Mouse (Mus musculus) liver, embryonic 11.5 days (tissue): ENCODE measurements around the gene Cltc. TPM values are rescaled to one million over a fixed set of nuclear protein-coding genes. Genes with fewer than 3 reads are reported as not detected.
A peak's percentile ranks its signal among the peaks of the same experiment; 100 is the strongest.

Experiments used
- ATAC-seq: fragments of 200-750 bp; cut with Nextera tagmentation; replicated peaks from 2 replicates; pipeline ENCODE4 v1.8.0; 2017; ENCODE audit warnings: moderate number of reproducible peaks, mild to moderate bottlenecking, moderate TSS enrichment, moderate library complexity; ENCODE audit not compliant: low FRiP score
- DNase-seq: peaks from one replicate; pipeline ENCODE4 v3.0.0-alpha.2; 2017; ENCODE audit warnings: low spot score
- H3K27ac ChIP-seq: fragments of 300-500 bp; sonication (generic); 2 replicates; pipeline ENCODE4 v1.5.1; 2014; ENCODE audit warnings: mild to moderate bottlenecking, low read depth, low read length, control low read depth
- H3K27me3 ChIP-seq: fragments of 300-500 bp; sonication (generic); replicated peaks from 2 replicates; pipeline ENCODE4 v1.6.1; 2014; ENCODE audit warnings: low read length, mixed read lengths; ENCODE audit not compliant: control insufficient read depth, insufficient read depth
- H3K36me3 ChIP-seq: fragments of 300-500 bp; sonication (generic); 2 replicates; pipeline ENCODE4 v1.6.1; 2014; ENCODE audit warnings: mild to moderate bottlenecking, low read length, moderate library complexity, mixed read lengths; ENCODE audit not compliant: control insufficient read depth, insufficient read depth
- H3K4me1 ChIP-seq: fragments of 300-500 bp; sonication (generic); replicated peaks from 2 replicates; pipeline ENCODE4 v1.6.1; 2014; ENCODE audit warnings: low read length, mixed read lengths; ENCODE audit not compliant: control insufficient read depth, insufficient read depth
- H3K4me2 ChIP-seq: fragments of 300-500 bp; sonication (generic); 2 replicates; pipeline ENCODE4 v1.6.1; 2014; ENCODE audit warnings: mild to moderate bottlenecking, control low read depth, moderate library complexity
- H3K4me3 ChIP-seq: fragments of 300-500 bp; sonication (generic); 2 replicates; pipeline ENCODE4 v1.5.1; 2014; ENCODE audit warnings: low read depth, low read length, control low read depth
- H3K9ac ChIP-seq: fragments of 300-500 bp; sonication (generic); 2 replicates; pipeline ENCODE4 v1.6.1; 2014; ENCODE audit warnings: low read depth, low read length, control low read depth
- H3K9me3 ChIP-seq: fragments of 300-500 bp; sonication (generic); 2 replicates; pipeline ENCODE4 v1.6.1; 2016; ENCODE audit warnings: low read length, inconsistent platforms, mixed read lengths; ENCODE audit not compliant: control insufficient read depth
- WGBS: fragments of 180-500 bp; shearing (Covaris S2); extraction: QIAGEN DNeasy Blood & Tissue Kit; methylation state at CpG from one replicate; pipeline ENCODE4 v1.1.7; 2014; 5-methylcytosine and 5-hydroxymethylcytosine counted together
- polyA plus RNA-seq: library from polyadenylated mRNA; unstranded; fragments of >200 nt; fragmentation: Nextera tagmentation; extraction: Ambion mirVana; gene quantifications from 2 replicates; pipeline ENCODE4 v1.2.1, GENCODE M21; 2014

Gene Cltc
- polyA plus RNA-seq, 1 experiment from 2014 or later, result 157 TPM

DNA sequence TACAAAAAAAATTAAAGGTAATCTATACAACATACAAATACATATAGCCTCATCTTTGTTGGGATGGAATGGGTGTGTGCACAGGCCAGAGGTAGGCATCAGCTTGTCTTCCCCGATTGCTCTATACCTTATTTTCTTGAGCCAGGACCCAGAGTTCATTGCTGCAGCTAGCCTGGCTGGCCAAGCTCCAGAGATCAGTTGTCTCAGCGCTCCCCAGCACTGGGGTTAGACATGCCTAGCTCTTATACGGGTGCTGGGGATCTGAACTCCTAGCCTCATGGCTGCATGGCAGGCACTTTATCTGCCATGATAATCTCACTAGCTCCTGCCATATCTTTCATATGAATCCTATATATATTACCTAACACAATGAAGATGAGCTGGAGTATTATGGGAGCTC lies 89.2 kb downstream of the Cltc start:
- peaks cover 39% of the 10 kb centered on the region for H3K4me1 ChIP-seq
- 68% methylated on average over 3 of the region's 3 CpGs for whole genome bisulfite sequencing
- H3K27me3 ChIP-seq, result no peaks in the 10 kb centered on the region

DNA sequence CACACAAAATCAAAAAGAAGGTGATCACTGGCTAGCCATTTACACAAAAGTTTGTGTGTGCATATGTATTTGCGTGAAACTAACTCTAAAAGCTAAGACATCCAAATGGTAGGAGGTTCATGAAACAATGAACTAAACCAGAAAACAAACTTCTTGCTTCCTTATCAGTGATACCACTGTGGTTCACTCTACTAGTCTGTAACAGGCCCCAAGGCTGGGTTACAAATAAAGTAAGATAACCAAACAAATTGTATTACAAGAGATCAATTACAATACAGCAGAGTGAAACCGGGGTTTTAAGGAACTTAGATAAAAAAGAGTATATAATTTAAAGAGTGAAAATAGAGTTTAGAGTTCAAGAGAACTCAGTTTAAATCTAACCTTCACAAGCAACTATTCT lies 89.8 kb downstream of the Cltc start:
- Histone ChIP-seq H3K27me3 (no peaks in the 10 kb centered on the region), H3K27ac (peak overlapping the region; percentile 71), H3K4me3 (no peak overlapping the region), H3K36me3 (peaks cover 2% of the 10 kb centered on the region), H3K9me3 (no peaks in the 10 kb centered on the region), H3K4me2 (peak overlapping the region; percentile 48), H3K9ac (no peak overlapping the region), H3K4me1 (peaks cover 41% of the 10 kb centered on the region)
- DNase-seq, result no peak
- ATAC-seq, result 0 out of 2 replicates have a peak, but pooled peaks have one; percentile 30
- WGBS, result 66% methylated on average over 2 of the region's 2 CpGs

More for the DNA sequence above, 89.2 kb downstream of the Cltc start:
- peak overlapping the region; percentile 48 for H3K4me2 ChIP-seq
- no peak overlapping the region for H3K9ac ChIP-seq
- no peak overlapping the region for H3K4me3 ChIP-seq
- H3K9me3 ChIP-seq, result no peaks in the 10 kb centered on the region
- H3K27ac ChIP-seq, result peak overlapping the region; percentile 8
- ATAC-seq (no peak), DNase-seq (no peak)
- no peaks in the 10 kb centered on the region; the same call in 1 of the 2 replicates for H3K36me3 ChIP-seq

DNA sequence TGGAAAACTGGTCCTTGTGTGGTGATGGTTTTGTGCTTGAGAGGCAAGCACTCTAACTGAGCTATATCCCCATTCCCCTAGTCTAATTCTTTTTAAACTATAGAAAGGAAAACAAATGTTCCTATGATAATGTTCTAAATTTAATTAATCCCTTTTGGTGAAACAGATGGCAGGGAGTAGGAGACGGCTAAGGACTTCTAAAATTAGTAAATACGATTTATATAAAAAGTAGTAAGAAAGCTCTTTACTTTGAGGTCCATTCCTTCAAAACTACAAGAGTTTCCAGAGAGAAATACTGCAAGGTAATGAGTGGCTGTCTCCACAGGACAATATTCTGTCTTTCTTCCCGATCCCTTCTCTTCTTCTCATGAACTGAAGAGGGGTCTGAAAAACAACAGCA lies 93.0 kb downstream of the Cltc start:
- Histone ChIP-seq H3K4me1 (peaks cover 34% of the 10 kb centered on the region), H3K27ac (peak overlapping the region; percentile 87), H3K36me3 (peaks cover 5% of the 10 kb centered on the region), H3K4me2 (peak overlapping the region; percentile 53), H3K4me3 (no peak overlapping the region), H3K9ac (no peak overlapping the region), H3K27me3 (no peaks in the 10 kb centered on the region), H3K9me3 (no peaks in the 10 kb centered on the region)
- ATAC-seq, result no peak
- 89% methylated on average over 3 of the region's 3 CpGs for WGBS
- DNase-seq, result no peak

GRCm38 (mm10) chr11:86663977-86664376 lies 93.4 kb downstream of the Cltc start:
- H3K9ac ChIP-seq, result no peak overlapping the region
- peak overlapping the region; percentile 53 for H3K4me2 ChIP-seq
- DNase-seq (no peak), ATAC-seq (peak; percentile 32; the same call in 1 of the 2 replicates)
- no peaks in the 10 kb centered on the region for H3K9me3 ChIP-seq
- H3K27me3 ChIP-seq, result no peaks in the 10 kb centered on the region
- peak overlapping the region; percentile 87 for H3K27ac ChIP-seq
- peaks cover 33% of the 10 kb centered on the region for H3K4me1 ChIP-seq
- no peak overlapping the region for H3K4me3 ChIP-seq
- peaks cover 5% of the 10 kb centered on the region for H3K36me3 ChIP-seq

DNA sequence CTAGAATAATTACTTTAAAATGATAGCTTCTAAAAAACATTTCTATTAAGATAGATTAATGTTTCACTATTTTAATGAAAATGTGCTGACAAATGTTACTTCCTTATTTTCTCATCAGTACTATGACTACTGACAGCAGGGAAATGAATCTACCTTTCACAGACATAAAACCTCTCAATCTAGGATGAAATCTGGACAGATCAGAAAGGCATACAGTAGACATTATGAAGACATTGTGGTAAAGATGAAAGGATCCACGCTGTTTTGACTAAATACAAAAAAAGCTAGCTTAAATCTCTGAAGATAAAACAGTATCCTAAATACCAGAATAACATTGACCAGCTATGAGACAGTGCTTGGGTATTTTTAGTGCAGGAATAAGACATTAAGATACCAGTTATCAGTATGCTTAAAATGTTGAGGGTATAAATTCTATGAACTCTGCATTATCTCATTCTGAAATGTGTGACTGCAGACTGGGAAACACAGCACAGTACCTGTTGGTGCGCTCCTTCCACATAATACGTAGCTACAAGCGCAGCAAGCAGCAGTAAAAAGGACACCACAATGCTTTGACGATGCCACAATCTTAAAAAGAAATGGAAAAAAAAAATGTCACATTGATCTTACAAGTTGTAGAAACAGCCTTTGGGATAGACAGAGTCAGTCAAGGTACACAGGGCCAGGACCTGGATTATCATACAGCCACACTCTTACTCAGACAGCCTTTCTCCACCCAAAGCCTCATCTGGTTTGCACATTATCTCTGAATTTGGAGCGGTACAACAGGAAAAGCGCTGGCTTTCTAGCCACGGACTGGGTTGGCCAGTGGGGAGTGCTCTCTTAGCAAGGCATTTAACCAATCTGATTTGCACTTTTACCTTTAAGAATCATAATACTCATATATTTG lies 94.1 kb downstream of the Cltc start:
- Histone ChIP-seq H3K4me1 (peaks cover 33% of the 10 kb centered on the region), H3K4me2 (peak overlapping the region; percentile 53), H3K27ac (peak overlapping the region; percentile 87), H3K9ac (no peak overlapping the region), H3K27me3 (no peaks in the 10 kb centered on the region), H3K4me3 (no peak overlapping the region), H3K36me3 (peaks cover 5% of the 10 kb centered on the region), H3K9me3 (no peaks in the 10 kb centered on the region)
- WGBS, result 55% methylated on average over 8 of the region's 8 CpGs
- ATAC-seq, result peak; percentile 96
- DNase-seq, result no peak

DNA sequence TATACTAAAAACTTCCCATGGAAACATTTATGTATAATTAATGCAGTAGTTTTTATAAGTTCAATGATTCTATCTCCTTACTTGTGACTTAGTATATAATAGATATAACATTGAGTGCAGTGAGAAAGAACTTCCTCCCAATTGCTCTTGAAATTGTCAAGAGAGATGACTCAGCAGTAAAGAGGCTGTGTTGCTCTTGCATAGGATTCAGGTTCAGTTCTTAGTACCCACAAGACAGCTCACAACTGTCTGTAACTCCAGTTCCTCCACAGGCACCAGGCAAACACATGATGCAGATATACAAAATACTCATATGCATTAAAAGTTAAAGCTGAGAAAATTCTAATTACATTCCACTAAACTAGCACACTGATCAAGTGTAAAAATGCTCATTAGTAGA lies 99.5 kb downstream of the Cltc start:
- no peak overlapping the region for H3K4me3 ChIP-seq
- DNase-seq (no peak), ATAC-seq (0 out of 2 replicates have a peak, but pooled peaks have one; percentile 45)
- no peaks in the 10 kb centered on the region for H3K27me3 ChIP-seq
- no peak overlapping the region for H3K9ac ChIP-seq
- H3K36me3 ChIP-seq, result peaks cover 5% of the 10 kb centered on the region
- H3K9me3 ChIP-seq, result no peaks in the 10 kb centered on the region
- H3K4me2 ChIP-seq, result no peak overlapping the region
- H3K4me1 ChIP-seq, result peaks cover 17% of the 10 kb centered on the region
- H3K27ac ChIP-seq, result no peak overlapping the region

DNA sequence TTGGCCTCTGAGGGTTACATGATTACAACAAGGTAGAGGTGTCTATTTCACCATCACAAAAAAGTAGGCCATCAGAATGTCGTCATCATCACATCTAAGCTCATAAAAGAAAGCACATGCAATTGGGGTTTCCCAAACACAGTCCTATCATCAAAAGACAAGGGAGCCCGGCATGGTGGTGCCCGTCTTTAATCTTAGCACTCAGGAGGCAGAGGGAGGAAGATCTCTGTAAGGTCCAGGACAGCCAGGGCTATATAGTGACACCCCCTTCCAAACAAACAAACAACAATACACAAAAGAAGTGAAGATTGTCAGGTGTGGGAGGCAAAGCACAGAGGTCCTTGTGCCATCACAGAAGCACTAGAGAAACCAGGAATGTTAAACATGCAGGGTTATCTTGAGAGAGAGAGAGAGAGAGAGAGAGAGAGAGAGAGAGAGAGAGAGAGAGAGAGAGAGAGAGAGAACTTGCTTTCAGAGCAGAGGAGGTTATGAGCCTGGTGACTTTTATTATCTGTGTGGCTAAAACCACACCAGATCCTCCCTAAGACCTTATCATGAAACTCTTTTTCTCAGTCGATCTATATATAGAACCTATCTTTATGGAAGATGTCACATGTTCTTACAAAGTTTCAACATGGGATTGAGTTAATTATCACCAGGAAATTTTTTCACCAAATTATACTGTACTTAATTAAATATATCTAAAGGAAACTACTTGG lies 100.4 kb downstream of the Cltc start:
- ATAC-seq (peak; percentile 73), DNase-seq (no peak)
- Histone ChIP-seq H3K4me1 (peaks cover 11% of the 10 kb centered on the region), H3K36me3 (no peaks in the 10 kb centered on the region; the same call in 1 of the 2 replicates), H3K4me3 (no peak overlapping the region), H3K9me3 (no peaks in the 10 kb centered on the region), H3K27me3 (no peaks in the 10 kb centered on the region), H3K9ac (no peak overlapping the region), H3K27ac (peak overlapping the region; percentile 57), H3K4me2 (peak overlapping the region; percentile 51)
- 46% methylated on average over 4 of the region's 4 CpGs for WGBS

- Histone ChIP-seq H3K9me3 (no peaks in the 10 kb centered on the region), H3K27me3 (no peaks in the 10 kb centered on the region), H3K9ac (no peak overlapping the region), H3K27ac (no peak overlapping the region), H3K4me2 (no peak overlapping the region), H3K4me1 (peaks cover 11% of the 10 kb centered on the region), H3K36me3 (peaks cover 2% of the 10 kb centered on the region; the same call in 1 of the 2 replicates), H3K4me3 (no peak overlapping the region)
- no peak for ATAC-seq
- WGBS, result 73% methylated on average over 1 of the region's 1 CpGs
- no peak for DNase-seq
Measured at GRCm38 (mm10) chr11:86655671-86656070, 101.7 kb downstream of the Cltc start.
